Mouse (Mus musculus) c-Kit-positive CD71-positive TER-119-positive erythroid progenitor cells, embryonic 14.5 days (primary cell): ENCODE measurements around the gene Susd4.

ENCODE experiments used
- DNase-seq: peaks from one replicate; pipeline ENCODE4 v3.0.0-alpha.2; 2013; ENCODE audit warnings: low spot score

Susd4 gene

DNA sequence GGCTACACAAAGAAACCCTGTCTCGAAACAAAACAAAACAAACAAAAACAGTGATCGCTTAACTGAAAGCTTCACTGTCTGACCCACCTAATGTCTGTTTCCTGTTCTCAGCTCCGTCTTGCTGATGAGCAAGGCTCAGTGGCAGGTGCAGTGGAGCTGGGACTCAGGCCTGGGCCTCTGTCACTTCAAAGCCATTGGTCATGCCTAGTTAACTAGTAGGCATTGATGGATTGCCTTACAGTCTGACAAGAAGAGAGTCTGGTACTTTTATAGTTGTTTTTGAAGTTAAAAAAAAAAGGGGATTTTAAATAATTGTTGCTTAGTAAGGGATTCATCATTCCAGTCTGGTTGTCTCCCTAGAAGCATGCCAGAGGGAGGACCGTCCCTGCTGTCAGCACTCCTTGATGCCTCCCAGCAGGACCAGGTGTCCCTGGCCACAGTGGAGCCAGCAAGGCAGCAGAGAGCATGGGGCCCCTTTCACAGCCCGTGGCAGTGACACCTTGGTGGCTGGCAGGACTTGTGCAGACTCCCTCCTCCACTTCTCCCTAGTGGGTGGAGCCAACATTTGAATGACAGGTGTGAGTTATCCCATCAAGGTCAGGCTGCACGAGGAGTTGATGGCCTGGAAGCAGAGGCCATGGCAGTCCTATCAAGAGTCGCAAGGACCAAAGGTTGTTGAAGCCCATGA is 98.2 kb downstream of the Susd4 start:
- no peak for DNase-seq

DNA sequence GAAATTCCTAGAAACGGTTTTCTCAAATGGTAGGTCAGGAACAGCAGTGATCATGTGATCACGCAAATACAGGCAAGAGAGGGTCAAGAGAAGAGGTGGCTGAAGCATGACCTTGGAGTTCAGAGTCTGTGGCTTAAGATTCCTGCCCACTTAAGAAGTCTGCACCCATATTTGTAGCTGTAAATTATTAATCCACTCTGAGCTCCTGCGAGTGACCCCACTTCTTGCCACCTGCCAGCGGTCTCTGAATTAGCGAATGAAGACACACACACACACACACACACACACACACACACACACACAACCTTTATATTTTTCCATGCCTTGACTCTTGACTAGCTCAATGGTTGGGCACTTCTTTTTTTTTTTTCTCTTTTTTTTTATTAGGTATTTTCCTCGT is 99.7 kb downstream of the Susd4 start:
- no peak for DNase-seq

DNA sequence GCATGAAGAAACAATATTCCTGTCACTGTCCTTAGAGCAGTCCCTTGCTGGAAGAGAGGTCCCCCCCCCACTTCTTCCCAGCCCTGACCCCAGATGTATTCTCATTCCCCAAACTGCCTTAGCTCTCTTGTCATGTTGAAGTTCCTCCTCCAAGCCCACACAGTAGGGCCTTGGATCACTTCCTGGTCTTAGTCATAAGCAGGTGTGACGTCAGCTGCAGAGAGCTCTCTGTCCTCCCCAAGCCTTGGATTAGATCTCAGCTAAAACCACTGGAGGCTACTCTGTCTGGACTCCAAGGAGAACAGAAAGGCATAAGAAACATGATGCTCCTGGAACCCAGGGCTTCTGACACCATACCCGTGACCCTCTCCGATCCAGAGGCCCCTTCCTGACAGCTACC is 104.2 kb downstream of the Susd4 start:
- DNase-seq = no peak

DNA sequence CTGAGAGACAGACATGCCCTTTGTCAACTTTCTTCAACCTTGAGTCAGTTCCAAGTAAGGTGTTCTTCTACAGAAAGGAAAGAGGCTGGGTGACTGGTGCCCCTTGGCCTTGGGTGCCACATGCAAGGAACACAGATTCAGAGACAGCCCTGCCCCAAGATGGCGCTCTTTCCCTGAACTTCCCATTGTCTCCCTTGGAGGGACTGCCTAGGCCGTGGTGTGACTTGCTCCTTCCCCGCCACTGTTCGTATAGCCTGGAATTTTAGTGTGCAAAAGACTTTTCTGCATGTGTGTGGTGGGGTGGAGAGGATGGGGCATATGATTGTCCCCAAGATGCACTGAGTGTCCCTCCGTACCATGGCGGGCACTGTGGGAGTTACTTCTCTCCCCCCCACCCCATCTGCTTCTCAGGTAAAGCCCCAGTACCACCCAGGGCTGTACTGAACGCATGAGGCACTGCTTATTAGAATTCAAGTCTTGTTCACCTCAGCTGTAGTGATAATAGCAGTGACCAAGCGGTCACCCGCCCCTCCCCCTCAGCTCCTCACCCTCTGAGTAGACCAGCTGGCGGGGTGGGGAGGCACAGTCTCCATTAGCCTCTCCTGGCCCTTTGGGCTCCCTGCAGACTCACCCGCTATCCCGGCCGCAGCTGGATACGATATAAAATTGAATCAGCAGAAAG is 104.9 kb downstream of the Susd4 start:
- no peak for DNase-seq

DNA sequence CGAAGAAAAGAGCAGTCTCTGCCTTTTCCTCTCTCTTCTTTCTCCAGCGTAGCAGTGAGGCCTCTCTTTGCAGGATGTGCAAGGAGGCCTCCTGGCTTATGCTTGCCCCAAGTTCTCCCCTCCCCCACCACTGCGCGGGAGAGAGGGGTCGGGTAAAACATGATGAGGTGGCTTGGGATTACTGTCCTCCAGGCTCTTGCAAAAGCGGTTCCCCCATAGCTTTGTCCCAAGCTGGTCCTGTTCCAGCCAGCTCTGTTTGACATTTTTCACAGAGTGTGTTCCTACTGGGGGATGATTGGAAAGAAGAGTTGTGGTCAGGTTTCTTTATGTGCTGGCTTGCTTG is 105.4 kb downstream of the Susd4 start:
- no peak for DNase-seq

DNA sequence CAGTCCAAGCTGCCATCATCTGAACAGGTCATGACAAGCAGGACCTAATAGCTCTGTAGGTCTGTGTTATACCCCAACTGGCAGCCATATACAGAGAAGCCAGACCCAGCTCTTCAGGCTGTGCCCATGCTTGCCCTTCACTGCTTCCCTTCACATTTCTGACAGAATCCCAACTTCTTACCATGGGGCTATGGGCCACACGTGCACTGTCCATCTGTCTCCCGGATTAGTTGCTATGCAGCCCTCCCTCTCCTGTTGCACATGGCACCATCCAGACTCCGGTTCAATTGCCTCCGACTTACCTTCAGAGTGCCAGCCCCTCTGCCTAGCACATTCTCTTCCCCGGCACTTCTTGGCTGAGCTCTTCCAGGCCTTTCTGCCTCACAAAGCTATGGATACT is 114.5 kb downstream of the Susd4 start:
- no peak for DNase-seq

DNA sequence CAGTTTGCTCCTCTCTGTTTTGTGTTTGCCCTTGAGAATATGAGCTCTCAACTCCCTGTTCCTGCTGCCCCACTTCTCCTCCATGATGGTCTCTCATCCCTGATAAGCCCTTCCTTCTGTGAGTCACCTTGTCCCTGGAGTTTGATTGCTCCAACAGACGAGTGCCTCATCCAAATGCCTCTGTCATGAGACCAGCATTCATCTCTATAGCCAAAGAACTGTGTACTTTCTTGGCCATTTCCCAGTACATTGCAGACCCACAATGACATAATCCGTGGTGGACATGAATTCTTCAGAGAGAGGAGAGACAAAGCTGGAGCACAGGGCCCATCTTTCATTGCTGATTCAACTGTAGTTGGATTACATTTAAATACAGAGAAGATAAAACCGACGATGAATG is 115.1 kb downstream of the Susd4 start:
- DNase-seq = no peak

DNA sequence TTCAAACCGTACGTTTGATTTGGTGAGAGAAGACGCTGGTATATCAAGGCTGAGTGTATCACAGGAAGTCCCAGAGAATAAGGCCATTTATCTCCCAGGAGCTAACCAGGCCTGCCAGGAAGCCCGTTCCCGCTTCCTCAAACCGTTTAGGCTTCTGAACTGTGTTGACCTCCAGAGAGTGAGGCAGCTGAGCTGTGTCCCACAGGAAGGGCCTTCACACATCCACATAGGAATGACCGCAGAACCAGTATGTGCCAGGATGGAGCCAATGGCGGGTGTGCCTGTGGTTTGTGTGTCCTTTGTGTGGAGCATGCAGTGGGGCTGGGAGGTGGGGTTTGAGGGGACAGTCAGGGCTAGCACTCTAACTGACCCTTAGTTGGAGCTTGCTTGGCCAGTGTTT is 117.6 kb downstream of the Susd4 start:
- DNase-seq = no peak

DNA sequence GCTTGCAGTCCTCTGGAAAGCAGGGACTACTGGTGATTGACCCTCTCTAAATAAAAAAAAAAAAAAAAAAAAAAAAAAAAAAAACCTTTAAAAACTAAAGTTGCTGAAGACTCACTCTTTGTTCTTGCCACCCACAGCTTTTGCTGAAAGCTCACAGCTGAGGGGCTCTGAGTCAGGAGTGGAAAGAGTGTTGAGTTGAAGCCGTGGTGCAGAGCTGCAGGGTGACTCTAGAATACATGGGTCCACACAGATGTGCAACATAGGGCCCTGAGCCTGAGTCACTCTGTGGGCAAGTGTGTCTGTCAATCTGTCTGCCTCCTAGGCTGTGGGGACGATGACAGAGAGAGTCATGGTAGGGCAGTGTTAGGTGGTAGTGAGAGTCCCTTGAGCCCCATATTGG is 119.0 kb downstream of the Susd4 start:
- no peak for DNase-seq

DNA sequence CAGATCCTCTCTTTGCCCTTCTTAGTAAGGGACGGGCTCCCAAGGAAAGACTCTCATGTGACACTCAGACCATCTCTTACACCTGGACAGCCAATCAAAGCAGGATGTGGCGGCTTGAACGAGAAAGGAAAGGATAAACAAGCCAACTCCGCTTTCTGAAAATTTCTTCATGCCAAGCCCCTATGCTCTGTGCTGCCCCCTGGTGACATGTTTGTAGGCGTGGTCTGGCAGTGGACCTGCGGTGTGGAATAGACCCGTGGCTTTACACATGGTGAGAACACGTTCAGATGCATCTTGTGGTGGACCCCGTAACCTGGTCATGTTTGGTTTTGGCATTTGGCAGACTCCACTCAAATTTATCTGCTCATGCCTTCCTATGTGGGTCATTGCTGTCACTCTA is 132.0 kb downstream of the Susd4 start:
- DNase-seq = peak; percentile 11

DNA sequence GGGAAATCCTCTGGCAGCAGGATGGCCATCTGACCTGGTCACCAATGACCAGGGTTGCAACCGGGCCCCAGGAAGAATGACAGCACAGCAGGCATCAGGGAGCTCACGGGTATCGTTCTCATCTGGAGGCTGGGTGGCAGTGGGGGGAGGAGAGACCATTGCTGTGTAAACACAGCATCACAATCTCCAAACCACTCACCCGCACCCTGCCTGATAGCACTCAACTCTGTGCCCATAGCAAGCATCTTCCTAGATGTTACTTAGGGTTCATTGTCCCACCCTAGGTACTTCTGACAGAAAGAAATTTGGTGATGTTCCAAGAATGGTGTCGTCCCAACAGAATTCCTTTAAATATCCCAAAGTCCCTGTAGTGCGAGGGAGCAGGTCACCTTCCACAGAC is 133.4 kb downstream of the Susd4 start:
- DNase-seq = no peak

DNA sequence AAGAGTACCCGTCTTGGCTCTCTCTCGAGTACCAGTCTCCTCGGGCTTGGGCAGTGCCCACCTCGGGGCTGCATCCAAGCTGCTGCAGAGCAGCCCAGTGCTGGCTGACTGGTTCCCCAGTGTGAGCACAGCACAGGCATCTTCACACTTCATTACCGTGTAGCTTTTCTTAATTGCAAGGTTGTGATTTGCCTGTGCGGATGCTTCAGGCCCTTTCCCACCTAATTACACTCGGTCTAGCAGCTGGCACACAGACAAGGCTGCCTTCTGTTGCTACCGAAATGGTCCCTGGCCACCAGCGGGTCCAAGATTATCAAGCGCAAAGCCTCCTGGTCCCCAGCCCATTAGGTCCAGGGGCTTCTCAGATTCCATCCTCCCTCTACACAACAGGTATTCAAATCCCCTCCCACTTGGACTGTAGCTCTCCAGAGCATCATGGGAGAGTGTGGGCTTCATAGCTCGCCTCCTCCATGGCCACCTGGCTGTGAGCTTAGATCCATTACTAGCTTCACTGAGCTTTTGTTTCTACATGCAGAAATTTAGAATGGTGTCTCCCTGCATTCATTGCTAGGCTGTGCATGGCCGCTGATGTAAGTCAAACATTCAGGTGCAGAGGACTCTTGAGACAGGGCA is 134.0 kb downstream of the Susd4 start:
- no peak for DNase-seq

DNA sequence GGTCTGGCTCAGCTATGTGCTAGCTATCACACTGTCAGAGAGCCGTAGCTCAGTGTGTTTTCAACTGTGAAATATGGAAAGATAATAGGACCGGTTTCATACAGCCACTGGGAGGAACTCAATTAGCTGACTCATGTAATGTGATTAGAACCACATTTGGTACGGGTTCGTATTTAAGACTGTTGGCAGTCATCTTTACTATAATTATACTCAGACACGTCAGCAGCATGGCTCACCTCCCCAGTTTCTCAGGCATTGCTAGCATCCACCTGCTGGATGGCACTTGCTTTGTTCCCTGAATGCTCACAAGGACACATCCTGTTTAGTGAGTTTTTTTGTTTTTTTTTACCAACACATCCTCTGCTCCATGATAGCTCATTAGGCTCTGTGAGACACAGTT is 138.4 kb downstream of the Susd4 start:
- DNase-seq = no peak

DNA sequence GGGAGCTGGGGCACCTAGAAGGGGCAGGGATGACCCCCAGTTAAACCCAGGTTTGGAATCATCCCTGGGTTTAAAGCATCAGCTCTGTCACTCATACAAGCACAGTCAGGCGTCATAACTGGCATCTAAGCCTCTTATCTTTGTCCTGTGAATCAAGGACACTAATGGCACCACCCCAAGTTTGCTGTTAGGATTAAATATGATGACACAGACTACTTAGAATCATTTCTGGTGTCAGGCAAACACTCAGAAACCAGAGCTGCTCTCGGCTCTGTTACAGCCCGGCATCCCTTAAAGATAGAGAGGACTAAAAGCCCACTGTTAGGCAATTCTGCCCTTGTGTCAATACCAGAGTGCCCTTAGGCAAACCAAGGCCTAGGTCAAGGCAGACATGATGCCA is 139.2 kb downstream of the Susd4 start:
- DNase-seq = no peak

DNA sequence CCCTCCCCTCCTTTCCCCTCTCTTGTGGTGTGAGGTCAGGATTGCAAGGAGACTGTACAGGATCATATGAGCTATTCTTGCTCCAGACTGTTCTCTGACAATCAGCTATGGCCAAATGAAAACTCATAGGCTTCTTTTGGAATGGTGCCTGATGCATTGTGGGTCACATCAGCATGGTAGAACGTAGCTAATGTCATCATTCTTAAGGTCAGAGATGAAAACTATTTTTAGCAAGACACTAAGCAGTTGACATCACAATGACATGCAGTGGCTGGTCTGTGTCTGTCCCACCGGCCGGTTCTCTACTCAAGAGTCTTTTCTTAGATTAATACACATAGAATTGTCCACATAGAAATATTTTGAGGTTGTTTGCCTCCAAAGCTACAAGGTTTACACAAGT is 142.0 kb downstream of the Susd4 start:
- DNase-seq = no peak

DNA sequence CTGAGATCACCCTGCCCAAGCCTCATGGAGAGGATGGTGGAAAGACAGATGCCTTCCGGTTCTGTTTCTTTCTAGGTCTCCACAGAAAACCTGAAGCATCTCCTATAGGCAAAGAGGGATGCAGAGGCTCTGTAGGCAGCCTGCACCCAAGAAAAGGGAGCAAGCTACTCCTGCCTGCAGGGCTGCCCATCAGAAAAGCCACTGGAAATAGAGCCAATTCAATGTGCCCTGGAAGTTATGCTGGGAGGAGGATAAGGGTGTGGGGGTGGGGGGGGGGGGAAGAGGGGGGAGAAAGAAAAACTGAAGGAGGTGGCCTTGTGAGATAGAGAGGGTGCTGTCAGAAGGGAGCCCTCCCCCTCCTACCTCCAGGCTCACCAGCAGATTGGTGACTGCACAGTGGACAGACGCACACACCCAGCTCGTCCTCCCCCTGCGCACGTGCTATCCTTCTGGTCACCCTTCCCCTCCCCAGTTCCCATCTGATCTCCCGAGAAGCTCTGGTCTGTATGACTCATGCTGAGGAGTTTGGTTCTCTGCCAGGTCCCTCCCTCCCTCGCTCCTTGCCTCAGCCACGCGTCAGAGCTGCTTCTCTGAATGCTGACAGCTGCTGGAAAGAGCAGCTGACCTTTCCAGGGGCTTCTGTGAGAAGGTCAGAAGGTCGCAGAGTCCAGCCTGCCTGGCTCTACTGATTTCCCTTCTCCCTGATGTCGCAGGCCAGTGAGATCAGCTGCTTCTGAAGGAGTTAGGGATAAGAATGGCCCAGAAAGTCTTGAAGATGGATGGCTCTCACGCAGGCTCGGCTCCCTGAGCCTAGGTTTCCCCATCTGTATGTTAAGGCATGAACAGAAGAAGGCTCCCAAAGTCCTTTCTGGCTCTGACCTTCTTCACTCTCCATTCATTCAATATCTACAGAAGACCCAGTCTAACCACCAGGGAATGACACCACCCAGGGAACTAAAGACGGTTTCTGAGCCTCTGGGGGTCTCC is 144.7 kb downstream of the Susd4 start:
- no peak for DNase-seq

DNA sequence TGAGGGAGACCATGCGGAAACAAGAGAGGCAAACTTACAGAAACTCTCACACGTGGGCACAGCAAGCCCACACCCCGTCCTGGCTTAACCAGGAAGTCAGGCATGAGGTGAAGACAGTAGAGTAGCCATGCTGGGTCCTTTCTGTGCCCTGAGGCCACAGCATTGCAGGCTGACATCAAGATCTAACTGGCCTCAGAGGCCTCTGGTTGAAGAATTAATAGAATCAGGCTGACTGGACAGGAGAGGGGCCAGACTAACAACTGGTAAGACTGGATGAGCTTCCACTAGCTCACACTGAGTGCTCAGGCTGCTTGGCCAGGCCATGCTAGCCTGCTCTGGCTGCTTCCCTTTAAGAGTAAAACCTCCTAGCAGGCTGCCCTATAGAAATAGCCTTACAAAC is 145.4 kb downstream of the Susd4 start:
- DNase-seq = no peak

DNA sequence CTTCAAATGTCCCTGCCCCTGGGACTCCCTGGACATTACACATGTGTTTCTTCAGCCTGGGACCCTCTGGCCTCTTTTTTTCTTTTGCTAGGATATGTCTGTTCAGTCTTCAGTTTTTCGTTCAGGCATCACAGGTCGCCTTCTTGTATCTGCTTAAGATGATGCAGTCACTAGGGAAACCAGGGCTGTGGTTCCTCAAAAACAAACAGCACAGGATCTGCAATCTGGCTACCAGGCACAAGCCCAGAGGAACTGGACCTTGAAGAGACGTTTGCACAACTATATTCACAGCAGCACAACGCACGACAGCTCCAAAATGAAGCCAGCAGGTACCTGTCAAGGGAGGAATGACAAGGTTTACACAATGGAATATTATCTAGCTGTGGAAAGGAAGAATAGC is 145.9 kb downstream of the Susd4 start:
- no peak for DNase-seq

DNA sequence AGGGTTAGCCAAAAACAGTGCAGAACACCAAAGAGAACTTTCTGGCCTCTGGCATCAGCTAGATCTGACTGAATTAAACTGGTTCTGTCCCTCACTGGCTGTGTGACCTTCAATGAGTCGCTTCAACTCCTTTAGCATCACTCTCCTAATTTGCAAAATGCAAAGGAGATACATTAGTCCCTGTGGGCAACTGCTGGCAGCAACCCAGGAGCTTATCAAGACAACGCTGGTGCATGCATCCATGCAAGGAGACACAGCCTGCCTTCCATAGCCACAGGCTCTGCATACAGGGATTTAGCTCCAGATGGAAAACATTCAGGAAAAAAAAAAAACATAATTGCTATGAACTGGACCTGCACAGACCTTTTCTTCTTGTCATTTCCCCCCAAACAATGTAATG is 148.9 kb downstream of the Susd4 start:
- DNase-seq = no peak

DNA sequence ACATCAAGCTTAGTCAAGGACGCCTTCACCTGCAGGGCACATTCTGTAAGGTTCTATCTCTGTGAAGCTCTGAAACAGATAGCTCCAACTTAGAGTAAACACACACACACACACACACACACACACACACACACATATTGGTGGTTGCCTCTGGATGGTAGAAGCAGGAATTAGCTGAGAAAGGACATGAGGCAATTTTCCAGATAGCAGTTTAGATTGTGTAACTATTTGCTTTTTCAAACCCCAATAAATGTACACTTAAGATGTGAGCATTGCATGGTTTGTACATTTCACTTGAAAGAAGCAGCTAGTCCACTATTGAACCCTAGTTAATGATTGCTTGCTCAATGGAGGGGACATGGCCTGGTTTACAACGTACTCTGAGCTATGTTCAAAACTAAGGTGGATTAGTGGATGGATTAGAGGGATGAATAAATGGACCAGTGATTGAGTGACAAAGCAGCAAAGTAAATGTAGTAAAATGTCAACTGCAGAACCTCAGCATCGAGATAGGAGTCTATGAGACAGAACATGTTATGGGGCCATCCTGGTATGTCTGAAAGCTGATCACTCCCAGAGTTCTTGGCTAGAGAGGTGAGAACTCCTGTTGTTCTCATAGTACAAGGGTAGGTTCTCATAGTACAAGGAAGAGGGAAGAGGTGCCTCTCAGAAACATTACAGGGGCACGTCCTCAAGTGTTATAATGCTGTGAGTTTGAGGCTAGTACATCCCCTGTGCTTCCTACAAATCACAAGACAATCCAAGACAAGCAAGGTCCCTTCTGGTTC is 150.7 kb downstream of the Susd4 start:
- no peak for DNase-seq

DNA sequence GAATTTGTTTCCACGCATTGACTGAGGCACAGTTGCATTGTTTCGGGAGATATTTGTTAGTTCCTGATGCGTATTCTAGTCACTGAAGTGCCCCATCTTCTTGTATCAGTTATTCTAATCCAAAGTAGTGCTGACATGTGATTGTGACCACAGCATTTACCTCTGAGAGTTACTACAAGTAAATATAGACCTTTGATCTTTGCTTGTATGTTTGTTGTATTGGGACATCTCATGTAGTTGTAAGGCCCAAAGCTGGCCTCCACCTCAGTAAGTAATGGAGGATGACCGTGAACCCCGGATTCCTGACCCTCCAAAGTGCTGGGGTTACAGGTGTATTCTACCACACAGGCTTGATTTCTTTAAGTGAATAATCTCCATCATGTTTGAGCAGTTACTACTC is 152.5 kb downstream of the Susd4 start:
- DNase-seq = no peak
